Mouse (Mus musculus) layer of hippocampus, postnatal 10 days (tissue): Measurements from ENCODE around the gene Col5a1. TPM values are rescaled to one million over a fixed set of nuclear protein-coding genes. Genes with fewer than 3 reads are reported as not detected.
A peak's percentile ranks its signal among the peaks of the same experiment; 100 is the strongest.

Experiments
- DNase-seq, 2 experiments: peaks; one replicate each; pipeline ENCODE4 v3.0.0; 2021; ENCODE audit warnings: low spot score in 2 of 2
- total RNA-seq, 2 experiments: library from RNA; stranded (reverse); gene quantifications; 2 replicates each; pipeline ENCODE4 v1.2.3; 2021

The Col5a1 gene
- total RNA-seq, 2 experiments from 2014 or later, result 9.9 to 10.8 TPM

DNA sequence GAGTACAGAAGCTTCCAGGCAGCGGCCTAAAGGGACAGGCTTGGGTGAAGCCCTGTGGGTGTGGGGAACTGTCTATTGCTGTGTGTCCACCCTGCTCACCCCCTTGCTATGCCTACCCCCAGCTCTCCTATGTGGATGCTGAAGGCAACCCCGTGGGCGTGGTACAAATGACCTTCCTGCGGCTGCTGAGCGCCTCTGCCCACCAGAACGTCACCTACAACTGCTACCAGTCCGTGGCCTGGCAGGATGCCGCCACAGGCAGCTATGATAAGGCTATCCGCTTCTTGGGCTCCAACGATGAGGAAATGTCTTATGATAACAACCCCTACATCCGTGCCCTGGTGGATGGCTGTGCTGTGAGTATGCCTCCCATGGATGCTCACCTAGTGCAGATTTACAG, 146.2 kb downstream of the Col5a1 start:
- no peak for DNase-seq

DNA sequence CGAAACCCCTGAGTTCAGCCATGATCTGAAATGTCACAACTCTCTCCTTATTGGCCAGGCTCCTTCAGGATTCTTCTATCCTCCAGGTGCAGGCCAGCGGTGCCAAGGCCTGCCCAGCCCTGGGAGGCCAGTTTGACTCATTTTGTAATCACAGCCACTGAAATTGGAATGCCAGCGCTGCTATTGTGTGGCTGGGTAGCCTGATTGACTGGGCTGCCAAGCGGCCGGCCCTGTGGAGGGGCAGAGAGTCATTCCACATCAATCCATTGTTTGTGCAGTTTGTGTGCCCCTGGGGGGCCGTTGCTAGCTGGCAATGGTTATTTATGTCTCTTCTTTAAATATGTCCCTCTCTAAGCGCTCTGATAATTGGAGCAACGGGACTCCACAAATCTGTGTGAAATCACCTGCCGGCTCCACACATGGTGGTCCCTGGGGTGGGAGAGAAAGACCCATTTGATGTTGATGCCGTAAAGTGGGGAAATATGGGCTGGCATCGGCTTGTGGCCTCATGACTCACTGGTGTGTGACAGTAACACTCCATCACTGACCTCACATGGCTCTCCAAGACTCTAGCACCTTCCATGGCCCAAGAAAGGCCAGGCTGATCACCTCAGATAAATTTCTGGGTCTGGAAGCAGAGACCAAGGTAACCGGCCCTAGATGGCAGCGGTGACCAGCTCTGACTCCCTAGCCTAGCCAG, 147.9 kb downstream of the Col5a1 start:
- no peak for DNase-seq

DNA sequence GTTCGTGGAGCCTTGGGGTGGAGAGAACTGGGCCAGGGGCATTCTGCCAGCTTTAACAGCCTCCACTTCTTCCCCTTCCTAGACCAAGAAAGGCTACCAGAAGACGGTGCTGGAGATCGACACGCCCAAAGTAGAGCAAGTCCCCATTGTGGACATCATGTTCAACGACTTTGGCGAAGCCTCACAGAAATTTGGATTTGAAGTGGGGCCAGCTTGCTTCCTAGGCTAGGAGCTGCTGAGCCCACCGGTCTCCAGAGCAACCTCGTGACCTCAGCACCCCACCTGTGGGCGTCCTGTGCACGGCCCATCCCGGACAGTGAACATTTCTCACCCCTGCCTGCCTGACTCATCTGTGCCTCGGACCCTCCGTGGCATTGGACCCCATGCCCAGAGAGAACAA, 150.6 kb downstream of the Col5a1 start:
- DNase-seq, result no peak

DNA sequence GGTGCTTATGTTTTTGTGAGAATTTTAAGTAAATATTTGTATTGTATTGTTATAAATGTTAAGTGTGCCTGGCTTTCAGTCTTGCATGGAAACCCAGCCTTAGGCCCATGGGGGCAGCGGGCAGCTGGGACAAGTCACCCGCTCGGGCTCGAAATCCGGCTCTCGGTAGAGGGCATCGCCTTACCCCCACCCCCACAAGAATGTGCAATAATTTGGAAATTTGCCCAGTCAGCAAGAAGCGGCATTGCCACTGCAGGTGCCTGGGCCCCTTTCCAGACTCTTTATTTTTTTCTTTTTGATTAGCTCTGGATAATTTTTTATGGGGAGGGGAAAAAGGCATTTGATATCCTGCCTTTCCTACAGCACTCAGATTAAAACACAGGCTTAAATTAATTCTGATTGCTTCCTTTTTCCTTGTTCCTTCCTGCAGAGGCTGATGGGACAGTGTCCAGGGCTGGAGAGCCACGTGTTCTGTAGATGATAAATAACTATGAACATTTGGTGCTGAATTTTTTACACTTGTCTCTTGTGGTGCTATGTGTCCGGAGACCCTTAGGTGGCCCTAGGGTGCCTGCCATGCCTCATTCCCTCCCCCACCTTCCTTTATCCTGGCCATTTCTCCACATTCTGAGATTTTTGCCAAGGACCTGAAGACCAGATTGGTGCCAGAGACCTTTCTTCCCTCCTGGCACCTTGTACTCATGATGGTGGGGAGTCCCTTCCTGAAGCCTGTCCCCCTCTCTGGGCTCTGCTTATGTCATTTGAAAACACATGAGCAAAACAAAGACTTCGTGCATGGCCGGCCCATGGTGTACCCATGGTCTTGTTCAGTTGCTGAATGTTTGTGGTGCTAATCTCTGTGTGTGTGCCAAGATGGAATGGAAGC, 151.5 kb downstream of the Col5a1 start:
- no peak for DNase-seq

DNA sequence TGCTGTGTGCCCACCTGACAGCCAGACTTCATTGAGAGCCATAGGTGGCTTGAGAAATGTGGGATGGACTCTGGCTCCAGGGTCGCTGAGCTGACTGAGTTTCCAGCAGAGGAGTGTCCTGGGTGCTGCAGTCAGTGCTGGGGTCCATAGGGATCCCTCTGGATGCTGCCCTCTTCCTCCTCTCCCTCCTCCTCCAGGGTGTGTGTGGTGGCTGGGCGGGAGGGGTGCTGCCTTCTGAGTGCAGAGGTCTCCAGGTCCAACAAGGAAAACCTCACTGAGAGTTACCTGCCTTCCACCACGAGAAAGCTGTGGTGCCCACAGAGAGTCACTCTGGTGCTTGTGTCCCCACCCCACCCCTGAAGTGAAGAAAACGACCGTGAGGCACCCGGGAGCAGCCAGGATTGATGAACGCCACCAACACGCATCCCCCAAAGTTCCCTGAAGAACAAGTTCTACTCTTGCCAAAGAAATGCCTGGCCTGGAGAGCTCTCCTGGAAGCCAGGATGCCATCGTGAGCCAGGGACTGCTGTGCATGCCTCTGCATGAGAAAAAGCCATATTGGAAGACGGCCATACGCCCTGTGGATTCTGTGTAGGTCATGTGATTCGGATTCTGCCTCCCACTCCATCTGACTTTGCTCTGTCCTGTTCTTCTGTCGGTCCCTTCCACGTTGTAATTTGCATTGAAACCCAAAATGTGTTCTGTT, 152.3 kb downstream of the Col5a1 start:
- peak; percentile 44 to 60 for DNase-seq

DNA sequence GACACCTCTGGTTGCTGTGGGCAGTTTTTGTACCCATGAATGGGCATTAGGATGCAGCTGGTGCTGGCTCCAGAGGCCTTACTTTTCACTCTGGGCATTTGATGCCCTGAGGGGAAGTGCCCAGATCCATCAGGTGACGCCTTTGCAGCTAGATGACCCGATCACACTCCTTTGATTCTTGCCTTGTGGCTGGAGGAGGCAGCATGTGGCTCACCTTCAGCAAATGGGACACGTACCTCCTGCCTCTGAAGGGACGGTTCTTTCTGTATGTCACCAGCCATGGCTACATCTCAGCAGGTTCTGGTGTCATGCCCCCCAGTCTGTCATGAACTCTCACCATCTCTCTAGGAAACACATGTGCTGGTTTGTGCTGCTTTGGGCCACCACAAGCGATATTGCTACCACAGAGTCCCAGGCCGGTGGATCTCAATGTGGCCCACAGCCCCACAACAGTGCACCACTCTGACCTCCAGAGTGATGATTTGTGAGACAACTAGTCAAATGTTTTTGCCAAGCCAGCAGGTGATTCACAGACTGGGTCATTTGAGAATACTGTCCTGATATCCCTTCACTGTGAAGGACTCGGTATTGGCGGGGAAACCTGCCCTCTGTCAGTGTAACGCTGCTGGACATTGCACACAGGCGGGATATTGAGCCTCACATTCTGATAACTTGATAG, 153.6 kb downstream of the Col5a1 start:
- no peak for DNase-seq

DNA sequence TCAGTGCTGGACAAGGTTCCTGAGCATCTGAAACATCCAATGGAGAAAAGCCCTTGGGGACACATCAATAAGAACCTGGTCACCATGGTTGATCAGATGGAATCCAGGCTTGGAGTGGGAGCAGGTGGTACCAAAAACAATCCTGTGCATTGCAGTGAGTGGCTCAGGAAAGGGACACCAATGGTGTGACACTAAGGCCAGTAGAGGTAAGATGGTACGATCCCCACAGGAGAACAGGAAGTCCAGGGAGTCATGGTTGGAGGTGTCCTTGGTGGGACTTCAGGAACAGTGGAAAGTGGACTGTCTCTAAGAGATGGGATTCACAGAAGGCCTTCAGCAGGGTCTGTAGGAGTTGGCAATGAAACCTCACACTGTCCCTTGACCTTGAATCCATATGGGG, 154.2 kb downstream of the Col5a1 start:
- DNase-seq, result no peak

DNA sequence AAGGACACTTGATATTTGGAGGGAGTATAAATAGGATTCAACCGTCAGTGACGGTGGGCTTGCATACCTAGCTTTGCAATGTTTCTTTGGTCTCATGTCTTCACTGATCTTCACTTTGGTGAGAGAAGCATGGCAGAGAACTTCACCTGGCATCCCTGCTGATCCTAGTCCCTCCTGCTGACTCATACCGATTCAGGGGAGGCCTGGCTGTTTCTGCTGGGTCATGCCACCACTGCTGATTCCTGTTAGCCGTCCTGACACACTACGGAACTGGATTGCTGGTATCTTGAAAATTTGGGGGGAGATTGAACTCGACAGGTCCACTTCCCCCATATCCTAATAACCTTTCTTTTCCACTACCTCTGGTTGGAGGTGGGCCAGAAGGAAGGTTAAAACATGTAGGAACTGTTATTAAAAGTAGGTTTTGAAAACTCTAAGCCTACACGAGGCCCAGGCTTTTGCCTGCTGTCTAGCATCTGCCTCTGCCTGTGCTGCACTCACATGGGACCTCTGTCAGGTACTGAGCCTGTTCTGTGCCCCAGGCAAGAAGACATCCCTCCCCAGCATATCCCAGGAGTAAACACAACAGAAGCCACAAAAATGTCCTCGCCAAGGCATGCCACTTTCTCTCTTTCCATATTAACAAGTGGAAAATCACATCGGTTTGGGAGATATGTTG, 158.8 kb downstream of the Col5a1 start:
- DNase-seq, result no peak

DNA sequence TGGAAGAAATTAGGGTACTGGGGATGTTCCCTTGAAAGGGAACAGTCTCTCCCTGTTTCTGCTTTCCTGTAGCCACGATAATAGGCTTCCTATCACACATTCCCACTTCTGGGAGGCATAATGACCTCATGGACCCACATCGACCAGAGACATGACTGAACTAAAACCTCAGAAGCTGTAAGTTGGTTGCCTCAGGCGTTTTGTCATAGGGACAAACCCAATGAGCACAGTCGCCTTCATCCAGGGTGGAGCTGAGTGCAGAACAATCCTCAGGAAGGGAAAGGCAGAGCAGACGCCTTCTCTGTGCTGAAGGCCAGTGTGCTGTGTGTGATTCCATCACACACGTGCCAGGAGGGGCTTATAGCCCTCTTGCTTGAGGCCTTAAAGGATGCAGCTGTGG, 160.1 kb downstream of the Col5a1 start:
- no peak for DNase-seq

DNA sequence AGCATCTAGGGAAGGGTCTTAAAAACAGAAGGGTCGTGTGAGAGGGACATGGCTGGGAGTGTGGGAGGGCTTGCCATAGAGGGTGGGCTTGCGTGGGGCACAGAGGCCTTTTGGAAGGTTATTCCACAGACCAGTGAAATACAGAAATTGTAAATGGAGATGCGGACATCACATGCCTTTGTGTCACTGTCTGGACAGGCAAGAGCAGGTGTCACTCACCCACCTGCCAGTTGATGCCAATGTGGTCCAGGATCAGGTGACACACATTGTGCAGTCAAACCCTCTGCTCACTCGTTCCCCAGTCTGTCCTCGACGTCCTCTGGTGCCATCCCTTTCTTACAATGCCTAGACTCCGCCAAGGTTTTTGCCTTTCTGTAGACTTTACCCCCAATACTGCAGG, 160.9 kb downstream of the Col5a1 start:
- no peak for DNase-seq

DNA sequence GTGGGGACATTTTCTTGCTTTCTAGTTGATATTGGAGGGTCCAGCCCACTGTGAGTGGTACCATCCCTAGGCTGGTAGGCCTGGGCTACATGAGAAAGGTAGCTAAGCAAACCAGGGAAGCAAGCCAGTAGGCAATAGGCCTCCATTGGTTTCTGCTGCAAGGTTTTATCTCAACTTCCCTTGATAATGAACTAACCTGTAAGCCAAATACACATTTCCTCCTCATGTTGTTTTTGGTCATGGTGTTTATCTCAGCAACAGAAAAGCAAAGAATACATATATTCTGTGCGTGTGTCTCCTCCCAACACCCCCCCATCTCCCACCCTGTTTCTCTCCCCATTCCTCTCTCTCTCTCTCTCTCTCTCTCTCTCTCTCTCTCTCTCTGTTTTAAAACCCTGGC, 173.7 kb downstream of the Col5a1 start:
- no peak for DNase-seq

DNA sequence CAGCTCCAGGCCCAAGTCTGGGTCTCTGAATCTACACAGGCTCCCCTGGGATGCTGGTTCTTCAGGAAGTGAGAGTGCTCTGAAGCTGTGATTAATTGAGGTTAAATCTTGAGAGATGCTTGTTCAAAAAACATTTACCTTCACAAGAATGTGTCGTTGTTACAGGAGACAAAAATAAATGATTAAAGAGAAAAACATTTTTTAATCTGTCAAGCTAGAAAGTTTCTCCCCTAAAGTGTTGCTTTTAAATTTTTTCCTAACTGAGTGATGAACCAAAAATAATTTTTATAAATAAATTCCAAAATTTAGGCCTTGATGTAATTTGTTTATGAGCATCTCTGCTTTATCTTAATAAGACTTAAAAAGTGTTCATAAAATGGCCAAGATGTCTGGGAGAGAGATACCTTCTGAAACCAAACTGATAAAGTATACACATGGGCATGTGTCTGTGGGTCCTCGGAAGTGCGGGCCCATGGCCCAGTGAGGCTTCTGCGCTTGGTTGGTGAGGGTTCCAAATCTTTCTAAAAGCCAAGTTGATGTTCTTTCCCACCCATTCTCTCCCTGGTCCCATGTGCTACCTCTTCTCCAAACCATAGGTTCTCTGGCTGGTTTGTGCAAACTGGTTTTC, 177.6 kb downstream of the Col5a1 start:
- no peak for DNase-seq

DNA sequence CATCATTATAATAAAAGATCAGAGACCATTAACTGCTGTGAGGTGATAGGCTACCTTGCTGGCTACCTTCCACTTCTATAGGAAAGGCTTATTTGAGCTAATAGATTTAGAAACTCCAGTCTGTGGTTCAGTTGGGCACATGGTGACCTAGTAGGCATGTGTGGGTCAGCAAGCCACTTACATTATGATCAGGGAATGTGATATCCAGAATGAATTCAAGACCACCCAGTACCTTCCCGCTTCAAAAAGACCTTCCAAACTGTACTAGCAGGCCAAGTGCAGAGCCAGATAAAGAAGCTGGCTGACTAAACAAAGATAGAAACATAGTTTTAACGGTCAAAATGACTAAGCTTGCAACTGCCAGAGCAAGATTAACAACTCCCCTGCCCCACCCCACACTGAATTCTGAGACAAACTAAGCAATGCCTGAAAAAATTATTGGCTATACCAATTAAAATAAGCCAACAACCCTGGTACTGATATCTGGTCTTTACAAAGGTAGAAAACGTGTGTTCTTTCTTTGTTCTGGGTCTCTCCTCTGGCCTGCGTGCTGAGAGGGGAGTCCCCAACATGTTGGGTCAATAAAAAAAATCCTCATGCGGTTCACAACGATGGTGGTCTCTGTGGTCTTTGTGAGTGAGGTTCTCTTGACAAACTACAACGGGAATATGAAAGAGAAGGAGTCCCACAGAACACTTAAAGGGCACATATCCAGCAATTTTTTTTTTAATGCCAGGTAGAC, 178.3 kb downstream of the Col5a1 start:
- no peak for DNase-seq

DNA sequence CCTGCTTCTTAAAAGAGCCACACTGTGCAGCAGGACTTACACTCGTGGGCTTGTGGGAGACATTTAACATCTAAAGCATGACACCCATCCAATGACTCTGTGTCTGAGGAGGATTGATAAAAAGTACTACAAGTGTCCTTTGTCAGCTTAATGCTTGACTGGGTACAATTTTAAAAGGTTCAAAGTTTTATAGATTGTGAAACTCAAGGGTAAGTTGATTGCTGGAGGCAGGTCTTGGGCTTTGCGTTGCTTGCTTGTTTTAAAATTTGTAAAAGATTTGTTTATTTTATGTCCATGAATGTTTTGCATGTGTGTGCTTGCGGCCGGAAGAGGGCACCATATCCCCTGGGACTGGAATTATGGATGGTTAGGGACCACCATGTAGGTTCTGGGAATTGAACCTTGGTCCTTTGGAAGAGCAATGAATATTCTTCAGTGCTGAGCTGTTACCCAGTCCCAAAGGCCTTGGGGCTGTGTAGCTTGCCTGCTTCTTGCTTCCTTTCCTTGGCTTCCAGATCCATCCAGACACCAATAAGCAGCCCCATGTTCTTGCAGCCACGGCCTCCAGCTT, 178.9 kb downstream of the Col5a1 start:
- DNase-seq, result no peak

DNA sequence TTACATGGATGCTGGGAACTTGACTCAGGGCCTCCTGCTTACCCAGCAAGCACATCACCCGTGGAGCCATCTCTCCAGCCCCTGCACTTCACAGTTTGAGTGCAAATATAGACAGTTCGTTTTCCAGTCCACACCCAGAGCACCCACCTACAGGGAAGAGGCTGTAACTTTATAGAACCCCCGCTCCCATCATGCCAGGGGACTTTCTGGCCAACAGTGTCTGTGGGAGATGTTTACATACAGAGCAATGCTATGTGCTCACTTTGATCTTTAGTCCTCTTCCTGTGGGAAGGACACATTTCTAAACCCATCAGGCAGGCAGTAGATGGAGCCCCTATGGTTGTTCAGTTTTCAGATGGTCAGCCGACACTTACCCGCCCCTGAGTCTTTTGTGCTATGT, 180.5 kb downstream of the Col5a1 start:
- no peak for DNase-seq

DNA sequence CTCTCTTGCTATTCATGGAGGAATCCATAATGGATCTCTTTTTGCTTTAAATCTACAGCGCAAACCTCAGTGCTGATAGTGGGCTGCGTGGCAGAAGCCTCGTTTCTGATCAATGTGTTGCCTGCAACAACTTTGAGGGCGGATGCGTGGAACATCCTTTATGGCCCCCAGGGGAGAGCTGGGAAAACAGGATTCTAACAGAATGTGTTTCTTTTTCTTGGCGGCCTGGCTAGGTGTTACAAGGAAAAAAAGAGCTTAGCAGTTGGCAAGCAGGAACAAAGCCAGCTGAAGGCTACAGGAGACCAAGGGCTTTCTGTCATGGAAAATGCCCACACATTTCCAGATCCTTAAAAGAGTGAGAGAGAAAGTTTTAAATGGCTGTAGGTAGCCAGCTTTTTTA, 180.9 kb downstream of the Col5a1 start:
- DNase-seq, result peak in 1 of 2 experiments; percentile 25

DNA sequence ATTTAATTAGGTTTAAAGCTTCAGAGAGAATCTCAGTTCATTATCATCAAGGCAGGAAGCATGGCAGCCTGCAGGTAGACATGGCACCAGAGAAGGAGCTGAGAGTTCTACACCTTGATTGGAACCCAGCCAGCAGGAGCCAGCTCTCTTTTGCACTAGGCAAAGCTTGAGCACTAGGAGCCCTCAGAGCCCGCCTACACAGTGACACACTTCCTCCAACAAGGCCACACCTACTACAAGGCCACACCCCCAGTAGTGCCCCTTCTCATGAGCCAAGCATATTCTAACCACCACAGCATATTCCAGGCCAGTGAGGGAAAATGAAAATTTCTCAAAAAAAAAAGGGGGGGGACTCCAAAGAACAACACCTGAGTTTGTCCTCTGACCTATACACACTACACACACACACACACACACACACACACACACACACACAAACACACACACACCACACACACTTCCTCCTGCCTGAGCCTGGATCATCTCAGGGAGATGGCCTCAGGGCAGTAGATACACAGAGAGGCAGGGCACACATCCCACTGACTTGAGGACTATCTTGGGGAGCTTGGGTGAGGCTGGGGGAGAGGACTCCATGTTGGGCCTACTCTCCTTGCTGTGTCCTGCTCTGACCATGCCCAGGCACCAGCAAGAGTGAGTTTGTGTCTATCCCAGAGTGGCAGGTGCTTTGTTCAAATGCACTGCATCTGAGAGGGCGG, 181.8 kb downstream of the Col5a1 start:
- peak in 1 of 2 experiments; percentile 24 for DNase-seq

DNA sequence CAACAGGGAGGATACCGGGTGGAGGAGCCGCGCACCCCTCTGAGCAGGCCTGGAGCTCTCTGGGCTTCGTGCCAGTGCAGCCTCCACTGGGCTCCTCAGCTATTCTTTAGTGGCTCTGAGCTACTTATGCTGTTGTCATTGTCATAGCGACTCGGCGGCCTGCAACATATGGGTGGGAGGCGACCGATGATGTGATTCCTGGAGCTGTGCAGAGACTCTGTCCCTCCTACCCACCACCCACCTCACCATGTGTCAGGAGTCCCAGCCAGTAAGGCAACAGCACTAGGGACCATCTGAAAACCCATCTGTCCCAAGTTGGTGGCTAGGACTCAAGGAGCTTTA, 182.3 kb downstream of the Col5a1 start:
- DNase-seq, result peak; percentile 66 to 72
